Mouse (Mus musculus): Measurements from ENCODE around the gene Hmgb1. TPM values are rescaled to one million over a fixed set of nuclear protein-coding genes. Genes with fewer than 3 reads are reported as not detected.
A peak's percentile ranks its signal among the peaks of the same experiment; 100 is the strongest.

The Hmgb1 gene
- polyA plus RNA-seq, 1 experiment from 2014 or later, result 1,278 TPM

DNA sequence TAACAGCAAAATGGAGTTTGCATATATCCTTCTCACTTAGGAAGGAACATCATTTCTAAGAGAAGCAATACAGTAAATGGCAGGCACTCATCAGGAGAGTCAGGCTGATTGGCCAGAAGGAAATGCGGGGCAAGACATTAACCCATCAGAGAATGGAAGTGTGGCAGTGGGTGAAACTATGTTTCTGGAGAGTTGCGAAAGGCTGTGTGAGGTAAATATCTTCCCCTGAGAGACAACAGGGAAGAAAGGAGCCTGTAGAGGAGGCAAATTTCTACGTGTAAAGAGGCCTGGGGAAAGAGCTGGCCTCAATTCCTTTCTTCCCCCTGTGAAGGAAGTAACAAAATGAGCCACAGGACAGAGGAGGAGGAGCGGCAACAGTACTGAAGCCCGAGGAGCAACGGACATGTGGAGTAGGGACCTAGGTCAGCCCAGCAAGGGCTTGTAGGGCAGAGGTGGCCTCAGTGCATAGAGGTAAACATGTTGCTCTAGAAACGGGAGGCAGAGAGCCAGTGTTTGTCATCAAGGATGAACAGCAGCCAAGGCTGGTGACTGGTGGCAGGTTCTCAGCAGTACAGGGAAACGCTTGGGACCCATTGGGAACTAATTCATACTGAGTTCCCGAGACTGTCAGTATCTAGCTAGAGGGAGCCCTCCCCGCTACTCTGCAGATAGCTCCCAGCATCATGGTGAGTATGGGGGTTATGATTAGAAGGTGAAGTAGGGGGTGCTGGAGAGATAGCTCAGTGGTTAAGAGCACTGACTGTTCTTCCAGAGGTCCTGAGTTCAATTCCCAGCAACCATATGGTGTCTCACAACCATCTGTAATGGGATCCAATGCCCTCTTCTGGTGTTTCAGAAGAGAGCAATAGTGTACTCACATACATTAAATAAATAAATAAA, 48.6 kb downstream of the Hmgb1 start:
- peak overlapping the region; percentile 16; the same call in 1 of the 2 replicates for H3K9ac ChIP-seq (ENCODE audit: low read depth, low read length)
- WGBS, result 72% methylated on average over 10 of the region's 10 CpGs

DNA sequence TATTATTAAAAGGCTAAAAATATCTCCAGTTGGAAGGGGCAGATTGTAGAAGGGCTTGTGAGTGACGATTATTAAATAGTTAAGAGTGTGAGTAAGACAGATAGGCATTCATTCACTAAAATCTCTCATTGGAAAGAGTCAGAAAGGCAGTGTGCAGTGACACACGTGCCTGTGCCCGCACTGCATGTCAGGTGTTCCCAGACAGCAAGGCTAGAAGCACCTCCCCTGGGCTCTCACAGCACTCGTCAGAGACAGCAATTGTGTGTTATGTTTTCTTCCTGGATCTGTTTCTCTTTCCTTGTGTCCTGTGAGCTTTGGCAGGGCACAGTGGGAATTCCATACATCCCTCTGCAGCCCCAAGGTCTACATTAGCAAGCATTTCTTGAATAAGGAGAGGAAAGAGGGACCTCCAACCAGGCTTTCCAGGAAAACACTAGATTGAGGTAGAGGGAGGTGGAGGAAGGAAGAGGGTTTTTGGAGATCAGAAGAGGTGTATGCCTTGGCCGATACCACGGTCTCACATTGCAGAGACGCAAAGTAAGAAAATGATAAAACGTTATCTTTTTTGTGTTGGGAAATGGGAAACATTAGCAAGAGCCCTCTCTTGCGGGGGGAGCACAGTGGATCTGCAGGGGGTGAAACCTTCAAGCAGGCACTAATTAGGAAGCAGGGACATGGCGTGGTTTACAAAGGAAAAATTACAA, 49.4 kb downstream of the Hmgb1 start:
- H3K9ac ChIP-seq (ENCODE audit: low read depth, low read length), result no peak overlapping the region
- peak overlapping the region; percentile 34 for H3K4me2 ChIP-seq
- H3K4me1 ChIP-seq (replicated peaks; ENCODE audit: control insufficient read depth, insufficient read depth, low read length), result peaks cover 13% of the 10 kb centered on the region
- no peak overlapping the region for H3K4me3 ChIP-seq (ENCODE audit: low read depth, low read length)
- WGBS, result 53% methylated on average over 10 of the region's 10 CpGs
- H3K36me3 ChIP-seq (ENCODE audit: control insufficient read depth, insufficient read depth, low read length), result no peaks in the 10 kb centered on the region
- no peak overlapping the region for H3K27ac ChIP-seq (ENCODE audit: low read depth, low read length)
- H3K9me3 ChIP-seq (ENCODE audit: control insufficient read depth, low read length), result no peaks in the 10 kb centered on the region
- no peaks in the 10 kb centered on the region for H3K27me3 ChIP-seq (replicated peaks; ENCODE audit: control insufficient read depth, insufficient read depth, low read length)
- peak; percentile 40; the same call in 1 of the 2 replicates for ATAC-seq (replicated peaks; ENCODE audit: low FRiP score)
- no peak for DNase-seq (ENCODE audit: low spot score)

More for the DNA sequence above, 48.6 kb downstream of the Hmgb1 start:
- H3K27me3 ChIP-seq (replicated peaks; ENCODE audit: control insufficient read depth, insufficient read depth, low read length), result no peaks in the 10 kb centered on the region
- no peak overlapping the region for H3K4me3 ChIP-seq (ENCODE audit: low read depth, low read length)
- no peaks in the 10 kb centered on the region for H3K9me3 ChIP-seq (ENCODE audit: control insufficient read depth, low read length)
- peak overlapping the region; percentile 34; the same call in 1 of the 2 replicates for H3K4me2 ChIP-seq
- no peak overlapping the region for H3K27ac ChIP-seq (ENCODE audit: low read depth, low read length)
- ATAC-seq (replicated peaks; ENCODE audit: low FRiP score) (no peak), DNase-seq (ENCODE audit: low spot score) (no peak)
- no peaks in the 10 kb centered on the region for H3K36me3 ChIP-seq (ENCODE audit: control insufficient read depth, insufficient read depth, low read length)
- H3K4me1 ChIP-seq (replicated peaks; ENCODE audit: control insufficient read depth, insufficient read depth, low read length), result peaks cover 13% of the 10 kb centered on the region

DNA sequence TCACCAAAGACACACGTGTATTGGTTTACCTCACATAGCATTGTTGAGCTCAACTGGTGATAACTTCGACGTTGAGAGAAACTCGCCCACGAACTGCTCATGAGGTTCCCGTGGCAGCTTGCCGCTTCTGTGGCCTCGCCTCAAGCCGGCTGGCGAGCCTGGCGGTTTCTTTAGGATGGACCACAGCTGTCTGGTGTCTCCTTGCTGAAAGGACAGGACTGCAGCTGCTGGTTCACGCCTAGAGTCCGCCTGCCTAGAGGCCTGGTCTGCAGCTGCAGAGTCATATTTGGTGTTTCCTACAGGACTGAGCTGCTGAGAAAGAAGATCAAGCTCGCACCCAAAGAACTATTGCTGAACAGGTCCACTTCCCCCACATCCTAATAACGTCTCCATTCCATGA, 55.8 kb downstream of the Hmgb1 start:
- Histone ChIP-seq H3K27ac (ENCODE audit: low read depth, low read length) (no peak overlapping the region), H3K4me2 (no peak overlapping the region), H3K36me3 (ENCODE audit: control insufficient read depth, insufficient read depth, low read length) (no peaks in the 10 kb centered on the region), H3K9me3 (ENCODE audit: control insufficient read depth, low read length) (no peaks in the 10 kb centered on the region), H3K4me3 (ENCODE audit: low read depth, low read length) (no peak overlapping the region), H3K9ac (ENCODE audit: low read depth, low read length) (no peak overlapping the region), H3K27me3 (replicated peaks; ENCODE audit: control insufficient read depth, insufficient read depth, low read length) (no peaks in the 10 kb centered on the region), H3K4me1 (replicated peaks; ENCODE audit: control insufficient read depth, insufficient read depth, low read length) (no peaks in the 10 kb centered on the region)
- WGBS, result 81% methylated on average over 15 of the region's 15 CpGs
- DNase-seq (ENCODE audit: low spot score) (no peak), ATAC-seq (replicated peaks; ENCODE audit: low FRiP score) (no peak)

DNA sequence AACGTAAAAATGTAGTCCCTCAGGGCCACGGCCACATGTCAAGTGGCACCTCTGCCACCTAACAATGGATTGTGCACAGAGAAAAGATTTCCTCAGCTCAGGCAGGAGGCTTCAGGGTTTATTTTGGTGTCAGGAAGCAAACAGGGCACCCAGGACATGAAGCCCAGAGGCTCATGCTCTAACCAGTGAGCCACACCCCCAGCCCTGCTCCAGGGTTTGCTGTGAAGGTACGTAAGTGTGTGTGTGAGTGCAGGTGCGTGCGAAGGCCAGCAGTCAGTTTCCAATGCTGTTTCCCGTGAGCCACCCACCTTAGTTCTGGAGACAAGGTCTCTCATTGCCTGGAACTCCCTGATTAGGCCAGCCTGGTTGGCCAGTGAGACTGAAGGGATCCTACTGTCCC, 60.5 kb downstream of the Hmgb1 start:
- Histone ChIP-seq H3K4me1 (replicated peaks; ENCODE audit: control insufficient read depth, insufficient read depth, low read length) (no peaks in the 10 kb centered on the region), H3K27me3 (replicated peaks; ENCODE audit: control insufficient read depth, insufficient read depth, low read length) (no peaks in the 10 kb centered on the region), H3K36me3 (ENCODE audit: control insufficient read depth, insufficient read depth, low read length) (no peaks in the 10 kb centered on the region), H3K4me3 (ENCODE audit: low read depth, low read length) (no peak overlapping the region), H3K27ac (ENCODE audit: low read depth, low read length) (no peak overlapping the region), H3K9ac (ENCODE audit: low read depth, low read length) (no peak overlapping the region), H3K9me3 (ENCODE audit: control insufficient read depth, low read length) (no peaks in the 10 kb centered on the region), H3K4me2 (no peak overlapping the region)
- ATAC-seq (replicated peaks; ENCODE audit: low FRiP score) (no peak), DNase-seq (ENCODE audit: low spot score) (no peak)
- WGBS, result 93% methylated on average over 6 of the region's 6 CpGs

DNA sequence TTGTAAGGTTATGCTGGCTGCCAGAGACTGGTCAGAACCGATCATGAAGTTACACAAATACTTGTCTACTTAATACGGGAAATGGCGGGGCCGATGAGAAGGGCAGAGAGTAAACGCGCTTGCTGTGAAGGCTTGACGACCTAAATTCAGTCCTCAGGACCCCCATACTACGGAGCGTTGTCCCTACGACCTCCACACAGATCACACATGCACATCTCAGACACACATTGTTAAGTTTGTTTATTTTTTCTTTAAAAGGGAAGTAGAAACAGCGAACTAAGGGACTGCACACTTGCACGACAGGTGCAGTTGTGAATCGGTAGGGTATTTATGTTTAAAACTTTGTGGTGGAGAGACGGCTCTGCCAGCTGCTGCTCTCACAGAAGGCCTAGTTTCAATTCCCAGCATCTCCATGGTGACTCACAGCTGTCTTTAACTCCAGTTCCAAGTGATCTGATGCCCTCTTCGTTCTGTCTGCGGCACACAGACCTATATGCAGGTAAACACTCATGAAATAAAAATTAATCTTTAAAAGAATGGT, 64.9 kb downstream of the Hmgb1 start:
- H3K27ac ChIP-seq (ENCODE audit: low read depth, low read length), result no peak overlapping the region
- H3K27me3 ChIP-seq (replicated peaks; ENCODE audit: control insufficient read depth, insufficient read depth, low read length), result no peaks in the 10 kb centered on the region
- no peak overlapping the region for H3K9ac ChIP-seq (ENCODE audit: low read depth, low read length)
- H3K36me3 ChIP-seq (ENCODE audit: control insufficient read depth, insufficient read depth, low read length), result no peaks in the 10 kb centered on the region
- no peaks in the 10 kb centered on the region for H3K4me1 ChIP-seq (replicated peaks; ENCODE audit: control insufficient read depth, insufficient read depth, low read length)
- no peak for DNase-seq (ENCODE audit: low spot score)
- no peak overlapping the region for H3K4me2 ChIP-seq
- H3K9me3 ChIP-seq (ENCODE audit: control insufficient read depth, low read length), result no peaks in the 10 kb centered on the region
- ATAC-seq (replicated peaks; ENCODE audit: low FRiP score), result no peak
- WGBS, result 91% methylated on average over 16 of the region's 16 CpGs
- H3K4me3 ChIP-seq (ENCODE audit: low read depth, low read length), result no peak overlapping the region

DNA sequence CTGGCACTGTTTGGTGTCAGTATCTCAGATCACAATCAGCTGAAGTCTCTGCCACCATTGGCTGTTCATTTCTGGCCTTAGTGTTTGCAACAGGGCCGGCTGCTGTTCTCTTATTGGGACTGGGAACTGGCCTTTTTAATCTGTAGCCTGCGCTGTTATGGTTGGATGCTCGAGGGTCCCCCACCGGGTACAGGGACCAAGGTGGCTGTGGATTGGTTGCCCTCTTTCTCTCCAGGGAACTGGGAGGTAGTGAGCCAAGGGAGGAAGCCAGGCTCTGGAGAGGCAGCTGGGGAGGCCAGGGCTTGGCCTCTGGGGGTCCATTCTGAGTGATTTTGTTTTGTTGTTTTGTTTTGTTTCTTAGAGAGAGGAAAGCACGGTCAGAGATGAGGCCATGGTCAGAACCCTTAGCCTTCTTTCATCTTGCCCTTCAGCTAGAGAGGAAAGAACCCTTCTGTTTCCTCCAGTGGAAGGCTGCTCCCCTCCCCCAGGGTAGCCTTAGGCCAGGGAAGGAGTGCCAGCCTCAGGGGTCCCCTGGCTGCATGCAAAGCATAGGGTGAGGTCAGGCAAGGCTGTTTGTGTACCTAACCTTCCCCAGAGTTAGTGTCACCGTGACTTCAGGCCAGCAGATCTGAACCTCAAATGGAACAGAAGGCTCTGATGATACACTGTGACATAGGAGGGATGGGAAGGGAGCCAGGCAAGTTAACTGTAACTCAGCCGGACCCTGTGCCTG, 66.3 kb downstream of the Hmgb1 start:
- no peak overlapping the region; the same call in 1 of the 2 replicates for H3K27ac ChIP-seq (ENCODE audit: low read depth, low read length)
- no peak overlapping the region for H3K9ac ChIP-seq (ENCODE audit: low read depth, low read length)
- 49% methylated on average over 7 of the region's 7 CpGs for WGBS
- no peaks in the 10 kb centered on the region for H3K4me1 ChIP-seq (replicated peaks; ENCODE audit: control insufficient read depth, insufficient read depth, low read length)
- H3K4me3 ChIP-seq (ENCODE audit: low read depth, low read length), result no peak overlapping the region
- H3K27me3 ChIP-seq (replicated peaks; ENCODE audit: control insufficient read depth, insufficient read depth, low read length), result no peaks in the 10 kb centered on the region
- no peaks in the 10 kb centered on the region for H3K9me3 ChIP-seq (ENCODE audit: control insufficient read depth, low read length)
- DNase-seq (ENCODE audit: low spot score) (no peak), ATAC-seq (replicated peaks; ENCODE audit: low FRiP score) (no peak)
- H3K4me2 ChIP-seq, result no peak overlapping the region
- H3K36me3 ChIP-seq (ENCODE audit: control insufficient read depth, insufficient read depth, low read length), result no peaks in the 10 kb centered on the region

DNA sequence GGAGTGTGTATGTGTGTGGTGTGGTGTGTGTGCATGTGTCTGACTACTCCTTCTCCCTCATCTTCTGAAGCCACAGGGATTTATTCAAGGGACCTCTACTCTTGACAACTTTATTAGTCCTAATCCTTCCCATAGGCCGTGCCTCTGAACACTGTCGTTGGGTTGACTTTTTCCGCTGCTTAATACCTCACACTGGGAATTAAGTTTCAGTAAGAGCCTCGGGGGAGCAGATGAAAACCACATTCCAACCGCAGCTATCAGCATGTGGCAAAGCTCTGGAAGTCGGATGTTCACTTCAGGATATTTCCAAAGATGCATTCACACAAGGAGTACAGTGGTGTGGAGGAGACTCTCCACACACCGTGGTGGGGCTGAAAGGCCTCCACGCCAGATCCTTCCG, 69.7 kb downstream of the Hmgb1 start:
- Histone ChIP-seq H3K4me1 (replicated peaks; ENCODE audit: control insufficient read depth, insufficient read depth, low read length) (no peaks in the 10 kb centered on the region; the same call in 1 of the 2 replicates), H3K4me3 (ENCODE audit: low read depth, low read length) (no peak overlapping the region), H3K9me3 (ENCODE audit: control insufficient read depth, low read length) (no peaks in the 10 kb centered on the region), H3K9ac (ENCODE audit: low read depth, low read length) (no peak overlapping the region), H3K27me3 (replicated peaks; ENCODE audit: control insufficient read depth, insufficient read depth, low read length) (no peaks in the 10 kb centered on the region), H3K4me2 (no peak overlapping the region), H3K36me3 (ENCODE audit: control insufficient read depth, insufficient read depth, low read length) (no peaks in the 10 kb centered on the region), H3K27ac (ENCODE audit: low read depth, low read length) (no peak overlapping the region)
- DNase-seq (ENCODE audit: low spot score), result no peak
- ATAC-seq (replicated peaks; ENCODE audit: low FRiP score), result no peak
- 80% methylated on average over 9 of the region's 9 CpGs for WGBS

DNA sequence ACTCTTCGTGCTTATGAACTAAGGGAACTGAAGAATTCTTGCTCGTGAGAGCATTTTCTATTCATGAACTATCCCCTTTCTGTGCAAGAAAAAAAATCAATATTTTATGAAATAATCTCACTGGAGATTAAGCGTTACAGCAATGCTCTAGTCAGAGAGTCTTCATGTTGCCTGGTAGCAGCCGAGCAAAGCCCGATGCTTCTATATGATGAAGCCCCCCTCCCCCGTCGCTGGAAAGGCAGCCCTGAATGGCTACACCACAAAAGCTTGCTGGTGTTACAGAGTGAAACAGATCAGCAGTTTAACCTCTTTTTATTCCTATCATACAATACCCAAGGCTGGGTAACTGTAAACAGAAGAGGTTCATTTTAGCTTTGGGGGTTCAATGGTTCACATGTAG, 70.3 kb downstream of the Hmgb1 start:
- no peaks in the 10 kb centered on the region for H3K27me3 ChIP-seq (replicated peaks; ENCODE audit: control insufficient read depth, insufficient read depth, low read length)
- H3K9me3 ChIP-seq (ENCODE audit: control insufficient read depth, low read length), result no peaks in the 10 kb centered on the region
- no peak for ATAC-seq (replicated peaks; ENCODE audit: low FRiP score)
- H3K4me2 ChIP-seq, result no peak overlapping the region
- WGBS, result 82% methylated on average over 7 of the region's 7 CpGs
- no peaks in the 10 kb centered on the region for H3K36me3 ChIP-seq (ENCODE audit: control insufficient read depth, insufficient read depth, low read length)
- H3K27ac ChIP-seq (ENCODE audit: low read depth, low read length), result no peak overlapping the region
- no peak overlapping the region for H3K9ac ChIP-seq (ENCODE audit: low read depth, low read length)
- H3K4me1 ChIP-seq (replicated peaks; ENCODE audit: control insufficient read depth, insufficient read depth, low read length), result no peaks in the 10 kb centered on the region; the same call in 1 of the 2 replicates
- DNase-seq (ENCODE audit: low spot score), result no peak
- H3K4me3 ChIP-seq (ENCODE audit: low read depth, low read length), result no peak overlapping the region
